Mouse (Mus musculus): ENCODE measurements around the gene Hsf2. TPM values are rescaled to one million over a fixed set of nuclear protein-coding genes. Genes with fewer than 3 reads are reported as not detected.
"Not testable (repeated sequence)": the region's sequence is repeated elsewhere in the genome, so short reads cannot be mapped to it uniquely, and the experiment has no call there.

Gene Hsf2
- polyA plus RNA-seq, 1 experiment from 2014 or later, result 27.3 TPM

DNA sequence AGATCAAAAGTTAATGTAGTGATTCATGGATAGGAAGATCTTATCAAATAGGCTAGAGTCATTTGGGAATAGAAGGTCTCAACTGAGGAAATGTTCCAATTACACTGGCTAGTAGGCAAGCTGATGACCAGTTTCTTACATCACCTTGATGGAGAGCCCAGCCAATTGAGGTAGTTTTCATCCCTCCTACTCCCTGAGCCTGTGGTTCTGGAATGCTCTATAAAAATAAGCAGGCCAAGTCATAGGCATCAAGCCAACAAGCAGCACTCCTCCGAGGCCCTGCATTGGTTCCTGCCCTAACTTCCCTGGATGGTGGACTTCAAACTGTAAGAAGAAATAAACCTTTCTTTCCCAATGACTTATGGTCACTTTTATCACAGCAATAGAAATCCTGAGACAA lies 29.1 kb downstream of the Hsf2 start:
- no peak for TF ChIP-seq CTCF (IDR thresholded peaks at IDR 0.05; ENCODE audit: low read depth)
- TF ChIP-seq EP300 (IDR thresholded peaks at IDR 0.05; ENCODE audit: low read depth), result no peak
- Histone ChIP-seq H3K9ac (replicated peaks) (no peak overlapping the region), H3K4me1 (ENCODE audit: insufficient read depth) (no peaks in the 10 kb centered on the region), H3K4me3 (ENCODE audit: low read depth, low read length) (no peak overlapping the region), H3K27me3 (ENCODE audit: insufficient read depth, low read length) (no peaks in the 10 kb centered on the region), H3K4me2 (ENCODE audit: low read depth, low read length) (no peak overlapping the region), H3K27ac (ENCODE audit: low read depth) (no peak overlapping the region), H3K9me3 (ENCODE audit: low read length) (no peaks in the 10 kb centered on the region), H3K36me3 (replicated peaks; ENCODE audit: insufficient read depth, low read length) (peaks cover 59% of the 10 kb centered on the region)
- ATAC-seq (no peak), DNase-seq (no peak)
- 79% methylated on average over 1 of the region's 1 CpGs for WGBS (ENCODE audit: insufficient replicate concordance)

DNA sequence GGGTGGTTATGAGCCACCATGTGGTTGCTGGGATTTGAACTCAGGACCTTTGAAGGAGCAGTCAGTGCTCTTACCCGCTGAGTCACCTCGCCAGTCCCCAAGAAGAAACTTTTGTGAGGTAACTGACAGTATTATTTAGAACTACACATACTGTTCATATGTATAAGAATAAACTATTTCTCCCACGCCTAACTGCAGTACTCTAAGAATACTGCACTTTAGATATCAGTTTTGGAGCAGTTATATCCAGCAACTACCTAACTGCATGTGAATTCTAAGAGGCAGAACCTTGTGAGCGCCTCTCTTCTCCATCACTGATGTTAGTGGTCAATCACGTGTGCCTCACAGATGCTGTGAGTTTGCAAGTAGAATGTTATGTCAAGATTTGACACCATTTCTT lies 40.3 kb downstream of the Hsf2 start:
- no peak overlapping the region for H3K9ac ChIP-seq (replicated peaks)
- TF ChIP-seq CTCF (IDR thresholded peaks at IDR 0.05; ENCODE audit: low read depth), result no peak
- TF ChIP-seq EP300 (IDR thresholded peaks at IDR 0.05; ENCODE audit: low read depth), result no peak
- peaks cover 45% of the 10 kb centered on the region for H3K36me3 ChIP-seq (replicated peaks; ENCODE audit: insufficient read depth, low read length)
- no peak overlapping the region for H3K4me3 ChIP-seq (ENCODE audit: low read depth, low read length)
- 90% methylated on average over 5 of the region's 5 CpGs for WGBS (ENCODE audit: insufficient replicate concordance)
- DNase-seq (no peak), ATAC-seq (no peak)
- H3K27me3 ChIP-seq (ENCODE audit: insufficient read depth, low read length), result no peaks in the 10 kb centered on the region
- peaks cover 10% of the 10 kb centered on the region for H3K4me1 ChIP-seq (ENCODE audit: insufficient read depth)
- no peaks in the 10 kb centered on the region for H3K9me3 ChIP-seq (ENCODE audit: low read length)
- H3K27ac ChIP-seq (ENCODE audit: low read depth), result no peak overlapping the region
- H3K4me2 ChIP-seq (ENCODE audit: low read depth, low read length), result no peak overlapping the region

- peaks cover 10% of the 10 kb centered on the region for H3K4me1 ChIP-seq (ENCODE audit: insufficient read depth)
- no peaks in the 10 kb centered on the region for H3K9me3 ChIP-seq (ENCODE audit: low read length)
- H3K4me3 ChIP-seq (ENCODE audit: low read depth, low read length), result peak overlapping the region; percentile 74
- WGBS (ENCODE audit: insufficient replicate concordance), result 43% methylated on average over 2 of the region's 2 CpGs
- H3K27ac ChIP-seq (ENCODE audit: low read depth), result peak overlapping the region; percentile 91; the same call in 1 of the 2 replicates
- peak overlapping the region; percentile 68 for H3K4me2 ChIP-seq (ENCODE audit: low read depth, low read length)
- peak overlapping the region; percentile 81 for H3K9ac ChIP-seq (replicated peaks)
- TF ChIP-seq EP300 (IDR thresholded peaks at IDR 0.05; ENCODE audit: low read depth), result no peak
- no peak for TF ChIP-seq CTCF (IDR thresholded peaks at IDR 0.05; ENCODE audit: low read depth)
- H3K36me3 ChIP-seq (replicated peaks; ENCODE audit: insufficient read depth, low read length), result peaks cover 11% of the 10 kb centered on the region
- no peaks in the 10 kb centered on the region for H3K27me3 ChIP-seq (ENCODE audit: insufficient read depth, low read length)
- ATAC-seq (no peak), DNase-seq (no peak)
These were observed 44.9 kb downstream of the Hsf2 start for GRCm38 (mm10) chr10:57531076-57531475.

DNA sequence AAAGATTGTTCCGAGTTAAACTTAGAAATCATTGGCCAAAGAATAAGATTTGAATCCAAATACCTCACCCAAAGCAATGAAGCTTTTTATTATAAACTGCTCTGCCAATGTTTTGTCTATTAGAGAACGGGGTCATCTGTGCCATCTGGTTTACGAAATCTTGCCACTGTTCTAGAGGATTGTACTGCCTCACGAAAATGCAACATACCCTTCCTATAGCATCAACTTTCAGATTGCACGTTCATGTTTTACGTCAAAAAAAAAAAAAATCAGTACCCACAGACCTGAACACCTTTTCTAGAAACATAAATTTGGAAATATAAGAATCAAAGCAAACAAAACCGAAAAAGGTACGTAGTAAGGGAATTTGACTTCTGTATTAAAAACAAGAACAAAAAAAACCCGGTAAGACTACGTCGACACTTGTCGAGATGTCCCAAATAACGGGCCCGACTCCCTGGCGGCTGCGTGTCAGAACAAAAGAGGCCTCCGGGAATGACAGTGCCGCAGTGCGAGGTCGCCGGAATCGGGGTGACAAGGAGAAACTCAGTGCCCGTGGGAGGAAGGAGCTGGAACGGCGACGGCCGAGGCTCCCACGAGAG lies 45.5 kb downstream of the Hsf2 start:
- H3K9ac ChIP-seq (replicated peaks), result peak overlapping the region; percentile 81
- no peak for DNase-seq
- WGBS (ENCODE audit: insufficient replicate concordance), result 2% methylated on average over 28 of the region's 28 CpGs
- no peaks in the 10 kb centered on the region for H3K9me3 ChIP-seq (ENCODE audit: low read length)
- peaks cover 10% of the 10 kb centered on the region for H3K4me1 ChIP-seq (ENCODE audit: insufficient read depth)
- peak overlapping the region; percentile 74 for H3K4me3 ChIP-seq (ENCODE audit: low read depth, low read length)
- peaks cover 4% of the 10 kb centered on the region; the same call in 1 of the 2 replicates for H3K36me3 ChIP-seq (replicated peaks; ENCODE audit: insufficient read depth, low read length)
- no peak for TF ChIP-seq CTCF (IDR thresholded peaks at IDR 0.05; ENCODE audit: low read depth)
- TF ChIP-seq EP300 (IDR thresholded peaks at IDR 0.05; ENCODE audit: low read depth), result no peak
- H3K27me3 ChIP-seq (ENCODE audit: insufficient read depth, low read length), result no peaks in the 10 kb centered on the region
- ATAC-seq, result no peak
- peak overlapping the region; percentile 91 for H3K27ac ChIP-seq (ENCODE audit: low read depth)
- peak overlapping the region; percentile 68 for H3K4me2 ChIP-seq (ENCODE audit: low read depth, low read length)

- H3K36me3 ChIP-seq (replicated peaks; ENCODE audit: insufficient read depth, low read length), result no peaks in the 10 kb centered on the region; the same call in 1 of the 2 replicates
- TF ChIP-seq EP300 (IDR thresholded peaks at IDR 0.05; ENCODE audit: low read depth) (no peak), CTCF (IDR thresholded peaks at IDR 0.05; ENCODE audit: low read depth) (no peak)
These were observed 46.3 kb downstream of the Hsf2 start, which contains the start of gene Serinc1 for GRCm38 (mm10) chr10:57532218-57533101. Gene Serinc1, minus strand, starts transcription at chr10:57532530.

GRCm38 (mm10) chr10:57543890-57544289 lies 57.7 kb downstream of the Hsf2 start:
- H3K9ac ChIP-seq (replicated peaks); H3K9me3 ChIP-seq (ENCODE audit: low read length); ATAC-seq; H3K36me3 ChIP-seq (replicated peaks; ENCODE audit: insufficient read depth, low read length); H3K4me2 ChIP-seq (ENCODE audit: low read depth, low read length); H3K4me3 ChIP-seq (ENCODE audit: low read depth, low read length); DNase-seq; H3K27me3 ChIP-seq (ENCODE audit: insufficient read depth, low read length); H3K4me1 ChIP-seq (ENCODE audit: insufficient read depth); H3K27ac ChIP-seq (ENCODE audit: low read depth): not testable (repeated sequence)
- WGBS (ENCODE audit: insufficient replicate concordance), result 84% methylated on average over 9 of the region's 9 CpGs

More at GRCm38 (mm10) chr10:57532218-57533101, 46.3 kb downstream of the Hsf2 start, which contains the start of gene Serinc1:
- no peaks in the 10 kb centered on the region for H3K27me3 ChIP-seq (ENCODE audit: insufficient read depth, low read length)
- ATAC-seq (peak; percentile 100), DNase-seq (peak; percentile 96)
- H3K4me2 ChIP-seq (ENCODE audit: low read depth, low read length), result peak within 1 kb of the TSS; percentile 68
- peak within 1 kb of the TSS; percentile 91 for H3K27ac ChIP-seq (ENCODE audit: low read depth)
- H3K4me3 ChIP-seq (ENCODE audit: low read depth, low read length), result peak within 1 kb of the TSS; percentile 74
- H3K9me3 ChIP-seq (ENCODE audit: low read length), result no peaks in the 10 kb centered on the region
- H3K4me1 ChIP-seq (ENCODE audit: insufficient read depth), result peaks cover 10% of the 10 kb centered on the region
- WGBS (ENCODE audit: insufficient replicate concordance), result 12% methylated on average over 48 of the region's 49 CpGs
- H3K9ac ChIP-seq (replicated peaks), result peak within 1 kb of the TSS; percentile 81

Measured in liver, postnatal 0 days (tissue).